Mouse (Mus musculus): ENCODE measurements around the gene Cyp2c23. TPM values are rescaled to one million over a fixed set of nuclear protein-coding genes. Genes with fewer than 3 reads are reported as not detected.

The Cyp2c23 gene
- polyA plus RNA-seq, 1 experiment from 2014 or later: not detected

DNA sequence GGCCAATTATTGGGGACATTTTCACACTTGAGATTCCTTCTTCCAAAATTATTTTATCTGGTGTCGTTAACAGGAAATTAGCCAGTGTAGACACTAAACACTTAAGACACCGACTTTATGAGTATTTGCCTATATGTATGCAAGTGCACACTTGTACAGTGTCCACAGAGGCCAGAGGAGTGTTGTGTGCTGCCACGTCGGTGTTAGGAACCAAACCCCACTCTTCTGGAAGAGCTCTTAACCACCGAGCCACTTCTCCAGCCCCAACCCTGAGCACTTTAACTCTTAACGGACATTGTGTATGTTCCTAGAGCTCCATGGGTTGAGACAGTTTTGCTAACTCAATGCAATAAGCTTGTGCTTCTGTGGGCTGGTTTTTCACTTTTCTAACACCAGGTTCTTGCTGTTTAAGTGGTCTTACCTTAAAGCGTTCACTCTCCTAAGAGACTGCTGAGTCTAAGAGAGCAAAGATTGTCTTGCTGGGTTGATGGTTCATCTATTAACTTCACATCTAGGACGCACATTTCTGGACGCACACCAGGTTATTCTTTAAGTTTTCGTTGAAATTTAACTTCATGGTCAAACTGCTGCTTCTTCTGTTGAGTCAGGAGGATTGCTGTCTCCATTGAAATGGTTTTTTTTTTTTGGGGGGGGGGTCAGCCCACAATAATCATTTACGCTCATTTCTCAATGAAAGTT lies 3.2 kb upstream of the Cyp2c23 start:
- ATAC-seq (ENCODE audit: low FRiP score) (no peak), DNase-seq (ENCODE audit: low spot score, missing footprints) (no peak)
- H3K36me3 ChIP-seq (ENCODE audit: control insufficient read depth, insufficient read depth, low read length): peaks cover 3% of the 10 kb centered on the region; the same call in 1 of the 2 replicates
- no peaks in the 10 kb centered on the region for H3K4me1 ChIP-seq (ENCODE audit: control insufficient read depth, insufficient read depth, low read length)
- H3K4me3 ChIP-seq (ENCODE audit: low read depth, low read length): no peak overlapping the region
- no peak overlapping the region for H3K27ac ChIP-seq (ENCODE audit: low read depth, low read length)
- no peak overlapping the region for H3K4me2 ChIP-seq
- 92% methylated on average over 11 of the region's 11 CpGs for WGBS
- no peaks in the 10 kb centered on the region for H3K9me3 ChIP-seq (ENCODE audit: control insufficient read depth, low read length)
- H3K9ac ChIP-seq (ENCODE audit: low read length): no peak overlapping the region
- no peaks in the 10 kb centered on the region for H3K27me3 ChIP-seq (ENCODE audit: control insufficient read depth, insufficient read depth, low read length)

DNA sequence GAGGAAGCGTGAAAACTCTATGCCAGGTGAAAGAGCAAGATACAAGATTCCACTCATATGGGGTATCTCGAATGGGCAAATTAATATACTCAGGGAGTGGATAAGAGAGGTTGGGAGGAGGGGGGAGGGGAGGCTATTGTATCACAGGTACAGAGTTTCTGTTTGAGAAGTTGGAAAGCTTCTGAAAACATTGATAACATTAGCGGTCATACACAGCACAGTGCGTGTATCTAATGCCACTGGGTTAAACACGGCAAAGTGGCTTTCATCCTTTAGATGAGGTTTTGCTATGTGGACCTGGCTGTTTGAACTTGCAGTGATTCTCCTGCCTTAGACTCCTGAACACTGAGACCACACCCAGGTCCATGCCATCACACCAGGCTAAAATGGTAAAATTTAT lies 1.0 kb upstream of the Cyp2c23 start:
- DNase-seq (ENCODE audit: low spot score, missing footprints) (no peak), ATAC-seq (ENCODE audit: low FRiP score) (no peak)
- 93% methylated on average over 5 of the region's 5 CpGs for WGBS

DNA sequence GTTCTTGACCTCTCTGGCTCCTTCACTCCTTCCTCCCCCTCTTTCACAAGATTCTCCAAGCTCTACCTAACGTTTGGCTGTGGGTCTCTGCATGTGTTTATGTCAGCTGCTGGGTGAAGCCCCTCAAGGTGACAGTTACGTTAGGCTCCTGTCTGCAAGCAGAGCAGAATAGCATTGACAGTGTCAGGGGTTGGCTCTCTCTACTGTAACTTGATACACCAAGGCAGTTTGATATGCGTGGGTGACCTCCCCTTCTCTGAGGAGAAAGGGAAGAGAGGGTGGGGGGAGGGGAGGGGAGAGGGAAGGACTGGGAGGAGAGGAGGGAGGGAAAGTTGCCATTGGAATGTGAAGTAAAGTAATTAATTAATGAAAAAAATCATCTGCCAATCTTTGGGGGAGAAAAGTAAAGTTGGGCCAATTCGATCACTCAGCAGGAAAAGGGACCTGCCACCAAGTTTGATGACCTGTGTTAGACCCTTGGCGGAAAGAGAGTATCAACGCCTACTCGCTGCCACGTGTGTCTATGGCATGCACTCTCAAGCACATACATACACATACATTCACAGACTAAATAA lies 2.0 kb downstream of the Cyp2c23 start:
- no peak for ATAC-seq (ENCODE audit: low FRiP score)
- Histone ChIP-seq H3K4me2 (no peak overlapping the region), H3K27me3 (ENCODE audit: control insufficient read depth, insufficient read depth, low read length) (no peaks in the 10 kb centered on the region), H3K9me3 (ENCODE audit: control insufficient read depth, low read length) (no peaks in the 10 kb centered on the region), H3K27ac (ENCODE audit: low read depth, low read length) (no peak overlapping the region), H3K4me1 (ENCODE audit: control insufficient read depth, insufficient read depth, low read length) (no peaks in the 10 kb centered on the region), H3K9ac (ENCODE audit: low read length) (no peak overlapping the region), H3K36me3 (ENCODE audit: control insufficient read depth, insufficient read depth, low read length) (no peaks in the 10 kb centered on the region), H3K4me3 (ENCODE audit: low read depth, low read length) (no peak overlapping the region)
- 70% methylated on average over 8 of the region's 8 CpGs for WGBS
- DNase-seq (ENCODE audit: low spot score, missing footprints): no peak

More for the DNA sequence above, 1.0 kb upstream of the Cyp2c23 start:
- Histone ChIP-seq H3K36me3 (ENCODE audit: control insufficient read depth, insufficient read depth, low read length) (no peaks in the 10 kb centered on the region), H3K27me3 (ENCODE audit: control insufficient read depth, insufficient read depth, low read length) (no peaks in the 10 kb centered on the region), H3K9me3 (ENCODE audit: control insufficient read depth, low read length) (no peaks in the 10 kb centered on the region), H3K4me2 (no peak overlapping the region), H3K4me1 (ENCODE audit: control insufficient read depth, insufficient read depth, low read length) (no peaks in the 10 kb centered on the region), H3K27ac (ENCODE audit: low read depth, low read length) (no peak overlapping the region), H3K4me3 (ENCODE audit: low read depth, low read length) (no peak overlapping the region), H3K9ac (ENCODE audit: low read length) (no peak overlapping the region)

DNA sequence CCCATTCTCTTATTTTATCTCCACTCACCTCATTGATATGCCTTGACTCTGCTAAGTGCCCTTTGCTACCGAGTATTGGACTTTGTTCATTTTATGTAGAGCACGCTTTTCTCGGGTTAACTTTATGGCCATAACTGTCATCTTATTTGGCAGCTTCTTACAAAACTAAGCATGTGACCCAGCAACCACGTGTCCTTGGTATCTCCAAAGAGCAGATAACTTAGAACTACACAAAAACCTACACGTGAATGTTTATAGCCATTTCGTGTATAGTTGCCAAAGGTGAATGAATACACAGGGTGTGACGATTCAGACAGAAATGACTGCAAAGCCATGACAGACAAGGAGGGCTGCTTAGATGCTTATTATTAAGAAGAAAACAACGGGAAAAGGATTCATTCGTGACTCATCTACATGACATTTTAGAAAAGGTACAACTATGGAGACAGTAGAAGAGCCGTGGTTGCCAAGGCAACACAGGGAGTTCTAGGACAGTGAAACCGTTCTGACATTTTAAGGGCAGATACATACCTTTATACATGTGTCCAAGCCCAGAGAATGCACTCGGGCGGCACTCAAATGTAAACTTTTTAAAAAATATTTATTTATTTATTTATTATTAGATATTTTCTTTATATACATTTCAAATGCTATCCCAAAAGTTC lies 4.0 kb downstream of the Cyp2c23 start:
- Histone ChIP-seq H3K36me3 (ENCODE audit: control insufficient read depth, insufficient read depth, low read length) (no peaks in the 10 kb centered on the region), H3K4me2 (no peak overlapping the region), H3K9me3 (ENCODE audit: control insufficient read depth, low read length) (no peaks in the 10 kb centered on the region), H3K4me1 (ENCODE audit: control insufficient read depth, insufficient read depth, low read length) (no peaks in the 10 kb centered on the region), H3K9ac (ENCODE audit: low read length) (no peak overlapping the region), H3K4me3 (ENCODE audit: low read depth, low read length) (no peak overlapping the region), H3K27ac (ENCODE audit: low read depth, low read length) (no peak overlapping the region), H3K27me3 (ENCODE audit: control insufficient read depth, insufficient read depth, low read length) (no peaks in the 10 kb centered on the region)
- ATAC-seq (ENCODE audit: low FRiP score): no peak
- WGBS: 89% methylated on average over 13 of the region's 13 CpGs
- no peak for DNase-seq (ENCODE audit: low spot score, missing footprints)

DNA sequence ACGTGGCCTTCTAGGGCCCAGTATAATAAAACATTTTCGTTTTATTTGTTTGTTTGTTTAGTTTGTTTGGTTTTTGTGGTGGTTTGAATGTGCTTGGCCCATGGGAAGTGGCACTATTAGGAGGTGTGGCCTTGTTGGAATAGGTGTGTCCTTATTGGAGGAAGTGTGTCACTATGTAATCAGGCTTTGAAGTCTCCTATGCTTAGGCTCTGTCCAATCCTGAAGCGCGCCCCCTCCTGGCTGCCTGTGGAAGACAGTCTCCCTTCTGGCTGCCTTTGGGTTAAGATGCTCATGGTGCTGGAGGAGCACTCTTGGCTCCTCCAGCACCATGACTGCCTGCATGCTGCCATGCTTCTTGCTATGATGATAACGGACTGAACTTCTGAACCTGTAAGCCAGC lies 5.9 kb downstream of the Cyp2c23 start:
- no peaks in the 10 kb centered on the region for H3K36me3 ChIP-seq (ENCODE audit: control insufficient read depth, insufficient read depth, low read length)
- no peak overlapping the region for H3K4me3 ChIP-seq (ENCODE audit: low read depth, low read length)
- 71% methylated on average over 5 of the region's 5 CpGs for WGBS
- no peaks in the 10 kb centered on the region for H3K27me3 ChIP-seq (ENCODE audit: control insufficient read depth, insufficient read depth, low read length)
- no peaks in the 10 kb centered on the region for H3K4me1 ChIP-seq (ENCODE audit: control insufficient read depth, insufficient read depth, low read length)
- no peak for DNase-seq (ENCODE audit: low spot score, missing footprints)
- ATAC-seq (ENCODE audit: low FRiP score): no peak
- no peak overlapping the region for H3K4me2 ChIP-seq
- H3K27ac ChIP-seq (ENCODE audit: low read depth, low read length): no peak overlapping the region
- no peak overlapping the region for H3K9ac ChIP-seq (ENCODE audit: low read length)
- no peaks in the 10 kb centered on the region for H3K9me3 ChIP-seq (ENCODE audit: control insufficient read depth, low read length)

DNA sequence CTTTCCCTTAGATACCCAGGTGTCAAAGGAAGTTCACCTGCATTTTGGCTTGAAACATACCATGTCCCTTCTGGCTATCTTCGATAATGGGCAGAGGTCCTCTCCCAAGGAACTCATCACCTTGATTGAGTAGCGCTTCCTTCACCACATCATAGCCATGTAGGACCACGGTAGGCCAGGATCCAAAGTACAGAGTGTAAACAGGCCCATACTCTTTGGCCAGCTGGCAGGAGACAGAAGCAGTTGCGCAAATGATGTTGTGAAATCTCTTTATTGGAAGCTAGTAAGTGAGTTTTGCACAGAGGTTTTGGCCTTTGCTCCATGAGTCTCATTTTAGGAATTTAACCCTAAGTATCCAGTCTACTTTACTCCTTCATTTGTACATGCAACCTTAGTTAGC lies 7.5 kb downstream of the Cyp2c23 start:
- Histone ChIP-seq H3K36me3 (ENCODE audit: control insufficient read depth, insufficient read depth, low read length) (no peaks in the 10 kb centered on the region), H3K4me3 (ENCODE audit: low read depth, low read length) (no peak overlapping the region), H3K4me1 (ENCODE audit: control insufficient read depth, insufficient read depth, low read length) (no peaks in the 10 kb centered on the region), H3K27ac (ENCODE audit: low read depth, low read length) (no peak overlapping the region), H3K4me2 (no peak overlapping the region), H3K27me3 (ENCODE audit: control insufficient read depth, insufficient read depth, low read length) (no peaks in the 10 kb centered on the region), H3K9ac (ENCODE audit: low read length) (no peak overlapping the region), H3K9me3 (ENCODE audit: control insufficient read depth, low read length) (no peaks in the 10 kb centered on the region)
- ATAC-seq (ENCODE audit: low FRiP score) (no peak), DNase-seq (ENCODE audit: low spot score, missing footprints) (no peak)
- WGBS: 90% methylated on average over 4 of the region's 4 CpGs

DNA sequence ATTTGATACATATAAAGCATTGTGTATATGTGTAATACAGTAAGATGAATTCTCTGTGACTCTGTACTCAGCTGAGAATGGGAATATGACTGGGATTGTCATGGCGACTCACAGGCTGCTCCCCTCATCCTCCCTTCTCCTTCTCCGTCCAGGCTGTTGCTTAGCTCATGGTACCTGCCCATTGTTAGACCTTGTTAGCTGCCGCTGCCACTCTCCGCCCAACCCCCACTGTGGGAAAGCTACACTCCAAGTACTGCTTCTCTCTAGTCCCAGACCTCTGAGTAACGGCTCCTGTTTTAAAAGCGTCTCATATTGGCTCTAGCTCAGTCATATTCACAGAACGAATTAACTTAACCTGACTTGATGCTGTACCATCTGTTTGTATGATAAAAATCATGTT lies 9.3 kb downstream of the Cyp2c23 start:
- no peak overlapping the region for H3K27ac ChIP-seq (ENCODE audit: low read depth, low read length)
- ATAC-seq (ENCODE audit: low FRiP score) (no peak), DNase-seq (ENCODE audit: low spot score, missing footprints) (no peak)
- H3K4me2 ChIP-seq: no peak overlapping the region
- H3K9me3 ChIP-seq (ENCODE audit: control insufficient read depth, low read length): no peaks in the 10 kb centered on the region
- H3K36me3 ChIP-seq (ENCODE audit: control insufficient read depth, insufficient read depth, low read length): no peaks in the 10 kb centered on the region
- no peaks in the 10 kb centered on the region for H3K4me1 ChIP-seq (ENCODE audit: control insufficient read depth, insufficient read depth, low read length)
- WGBS: 64% methylated on average over 7 of the region's 7 CpGs
- no peak overlapping the region for H3K9ac ChIP-seq (ENCODE audit: low read length)
- H3K4me3 ChIP-seq (ENCODE audit: low read depth, low read length): no peak overlapping the region
- no peaks in the 10 kb centered on the region for H3K27me3 ChIP-seq (ENCODE audit: control insufficient read depth, insufficient read depth, low read length)

DNA sequence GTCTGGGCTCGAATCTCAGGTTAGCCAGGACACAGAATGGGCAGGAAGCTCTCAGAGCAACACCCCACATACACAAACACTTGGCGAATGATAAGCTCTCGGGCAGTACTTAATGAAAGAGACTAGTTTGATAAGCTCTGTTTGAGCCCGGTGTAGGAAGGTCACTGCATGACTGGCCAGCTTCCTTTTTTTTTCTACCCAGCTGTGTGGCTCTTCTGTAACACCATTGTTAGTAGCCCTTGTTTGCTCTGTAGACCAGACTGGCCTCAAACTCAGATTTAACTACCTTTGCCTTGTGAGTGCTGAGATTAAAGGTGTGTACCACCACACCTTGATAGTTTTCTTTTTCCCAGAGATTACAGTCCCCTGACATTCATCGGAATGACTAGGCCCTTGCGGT lies 15.1 kb downstream of the Cyp2c23 start:
- no peak overlapping the region for H3K4me3 ChIP-seq (ENCODE audit: low read depth, low read length)
- DNase-seq (ENCODE audit: low spot score, missing footprints): no peak
- no peaks in the 10 kb centered on the region for H3K9me3 ChIP-seq (ENCODE audit: control insufficient read depth, low read length)
- no peaks in the 10 kb centered on the region for H3K36me3 ChIP-seq (ENCODE audit: control insufficient read depth, insufficient read depth, low read length)
- H3K27ac ChIP-seq (ENCODE audit: low read depth, low read length): no peak overlapping the region
- no peaks in the 10 kb centered on the region for H3K4me1 ChIP-seq (ENCODE audit: control insufficient read depth, insufficient read depth, low read length)
- ATAC-seq (ENCODE audit: low FRiP score): no peak
- no peak overlapping the region for H3K4me2 ChIP-seq
- H3K9ac ChIP-seq (ENCODE audit: low read length): no peak overlapping the region
- 92% methylated on average over 6 of the region's 6 CpGs for WGBS
- H3K27me3 ChIP-seq (ENCODE audit: control insufficient read depth, insufficient read depth, low read length): no peaks in the 10 kb centered on the region

DNA sequence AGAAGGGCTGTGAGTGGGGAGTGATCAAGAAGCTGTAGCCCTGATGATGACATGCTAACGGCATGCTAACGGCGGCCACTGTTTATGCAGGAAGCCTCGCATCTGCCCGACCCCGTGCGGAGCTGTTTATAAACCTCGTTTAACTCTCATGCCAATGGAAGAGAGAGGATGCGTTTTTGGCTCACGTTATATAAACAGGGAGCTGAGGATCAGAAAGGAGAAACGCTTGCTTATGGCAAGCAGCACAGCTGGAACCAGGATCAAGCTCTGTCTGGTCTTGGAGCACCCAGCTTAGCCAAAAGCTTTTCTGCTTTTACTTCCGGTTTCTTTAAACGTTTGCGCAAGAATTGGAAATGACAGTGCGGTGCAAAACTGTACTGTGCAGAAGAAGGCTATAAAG lies 20.2 kb downstream of the Cyp2c23 start:
- Histone ChIP-seq H3K9ac (ENCODE audit: low read length) (no peak overlapping the region), H3K4me2 (no peak overlapping the region), H3K36me3 (ENCODE audit: control insufficient read depth, insufficient read depth, low read length) (no peaks in the 10 kb centered on the region), H3K4me1 (ENCODE audit: control insufficient read depth, insufficient read depth, low read length) (no peaks in the 10 kb centered on the region), H3K27ac (ENCODE audit: low read depth, low read length) (no peak overlapping the region), H3K27me3 (ENCODE audit: control insufficient read depth, insufficient read depth, low read length) (no peaks in the 10 kb centered on the region), H3K9me3 (ENCODE audit: control insufficient read depth, low read length) (no peaks in the 10 kb centered on the region), H3K4me3 (ENCODE audit: low read depth, low read length) (no peak overlapping the region)
- DNase-seq (ENCODE audit: low spot score, missing footprints): no peak
- ATAC-seq (ENCODE audit: low FRiP score): no peak
- 84% methylated on average over 15 of the region's 15 CpGs for WGBS
